Mouse (Mus musculus) heart, adult 2 months (tissue): ENCODE data around the gene Top3a.

Experiments used
- CTCF ChIP-seq: fragments of 200-600 bp; IDR thresholded peaks from 2 replicates; pipeline ENCODE4 v1.8.1; 2022; ENCODE audit warnings: antibody characterized with exemption, mild to moderate bottlenecking, moderate library complexity
- EP300 ChIP-seq: fragments of 200-500 bp; IDR thresholded peaks from 2 replicates; pipeline ENCODE4 v1.6.1; 2011; ENCODE audit warnings: low read depth, low read length, control low read depth; ENCODE audit not compliant: insufficient read depth
- POLR2A ChIP-seq: fragments of 200-500 bp; IDR thresholded peaks from 2 replicates; pipeline ENCODE4 v1.6.1; 2011; ENCODE audit warnings: mild to moderate bottlenecking, low read depth, low read length, control low read depth; ENCODE audit not compliant: insufficient read depth

- TF ChIP-seq CTCF (no peak), POLR2A (no peak), EP300 (no peak)
These were observed 47.9 kb downstream of the Top3a start for GRCm38 (mm10) chr11:60729217-60729641.
